Mouse (Mus musculus): ENCODE measurements at regions not wholly inside any gene's neighbourhood (a gene's known extent, or its start where the extent isn't known, plus 50 kb on each side); places are given as distances from the start of the nearest gene placed in this dataset.

GRCm38 (mm10) chr13:101532913-101533312, 235.1 kb downstream of the Pik3r1 start:
- H3K9me3 ChIP-seq (replicated peaks): no peaks in the 10 kb centered on the region
- H3K4me2 ChIP-seq: no peak overlapping the region
- ATAC-seq (ENCODE audit: low FRiP score): no peak
- peaks cover 11% of the 10 kb centered on the region for H3K4me1 ChIP-seq
- WGBS: 67% methylated on average over 4 of the region's 4 CpGs
- no peak overlapping the region for H3K27ac ChIP-seq (replicated peaks)
- H3K9ac ChIP-seq (replicated peaks): no peak overlapping the region
- no peaks in the 10 kb centered on the region for H3K36me3 ChIP-seq
- H3K27me3 ChIP-seq (replicated peaks): no peaks in the 10 kb centered on the region
- no peak overlapping the region for H3K4me3 ChIP-seq (replicated peaks)

- Histone ChIP-seq H3K27ac (replicated peaks) (no peak overlapping the region), H3K4me1 (no peaks in the 10 kb centered on the region), H3K9me3 (replicated peaks) (no peaks in the 10 kb centered on the region), H3K9ac (replicated peaks) (no peak overlapping the region), H3K4me2 (no peak overlapping the region), H3K36me3 (no peaks in the 10 kb centered on the region), H3K27me3 (replicated peaks) (no peaks in the 10 kb centered on the region), H3K4me3 (replicated peaks) (no peak overlapping the region)
- 92% methylated on average over 5 of the region's 5 CpGs for WGBS
- no peak for ATAC-seq (ENCODE audit: low FRiP score)
Measured at GRCm38 (mm10) chr13:101527691-101528090, 240.3 kb downstream of the Pik3r1 start.

GRCm38 (mm10) chr13:101524781-101525180, 243.2 kb downstream of the Pik3r1 start:
- H3K27ac ChIP-seq (replicated peaks): no peak overlapping the region
- no peak overlapping the region for H3K4me2 ChIP-seq
- no peaks in the 10 kb centered on the region for H3K36me3 ChIP-seq
- WGBS: 90% methylated on average over 3 of the region's 3 CpGs
- H3K27me3 ChIP-seq (replicated peaks): no peaks in the 10 kb centered on the region
- H3K4me3 ChIP-seq (replicated peaks): no peak overlapping the region
- no peaks in the 10 kb centered on the region for H3K9me3 ChIP-seq (replicated peaks)
- H3K9ac ChIP-seq (replicated peaks): no peak overlapping the region
- no peak for ATAC-seq (ENCODE audit: low FRiP score)
- no peaks in the 10 kb centered on the region for H3K4me1 ChIP-seq

- no peak overlapping the region for H3K4me3 ChIP-seq (replicated peaks)
- H3K4me2 ChIP-seq: no peak overlapping the region
- no peaks in the 10 kb centered on the region for H3K4me1 ChIP-seq
- no peaks in the 10 kb centered on the region for H3K27me3 ChIP-seq (replicated peaks)
- H3K9ac ChIP-seq (replicated peaks): no peak overlapping the region
- H3K36me3 ChIP-seq: no peaks in the 10 kb centered on the region
- no peaks in the 10 kb centered on the region for H3K9me3 ChIP-seq (replicated peaks)
- WGBS: 86% methylated on average over 3 of the region's 3 CpGs
- no peak overlapping the region for H3K27ac ChIP-seq (replicated peaks)
- ATAC-seq (ENCODE audit: low FRiP score): no peak
Measured at GRCm38 (mm10) chr13:101524223-101524622, 243.8 kb downstream of the Pik3r1 start.

GRCm38 (mm10) chr13:101523492-101523891, 244.5 kb downstream of the Pik3r1 start:
- no peak overlapping the region for H3K4me3 ChIP-seq (replicated peaks)
- no peaks in the 10 kb centered on the region for H3K9me3 ChIP-seq (replicated peaks)
- no peak overlapping the region for H3K4me2 ChIP-seq
- no peaks in the 10 kb centered on the region for H3K27me3 ChIP-seq (replicated peaks)
- no peaks in the 10 kb centered on the region for H3K4me1 ChIP-seq
- no peaks in the 10 kb centered on the region for H3K36me3 ChIP-seq
- WGBS: 88% methylated on average over 3 of the region's 3 CpGs
- no peak overlapping the region for H3K27ac ChIP-seq (replicated peaks)
- H3K9ac ChIP-seq (replicated peaks): no peak overlapping the region
- no peak for ATAC-seq (ENCODE audit: low FRiP score)

- WGBS: 86% methylated on average over 2 of the region's 2 CpGs
- Histone ChIP-seq H3K9ac (replicated peaks) (no peak overlapping the region), H3K36me3 (no peaks in the 10 kb centered on the region), H3K4me1 (no peaks in the 10 kb centered on the region), H3K27ac (replicated peaks) (no peak overlapping the region), H3K27me3 (replicated peaks) (no peaks in the 10 kb centered on the region), H3K9me3 (replicated peaks) (no peaks in the 10 kb centered on the region), H3K4me2 (no peak overlapping the region), H3K4me3 (replicated peaks) (no peak overlapping the region)
- no peak for ATAC-seq (ENCODE audit: low FRiP score)
Measured at GRCm38 (mm10) chr13:101522597-101522996, 245.4 kb downstream of the Pik3r1 start.

- no peaks in the 10 kb centered on the region for H3K4me1 ChIP-seq
- no peak for ATAC-seq (ENCODE audit: low FRiP score)
- H3K27ac ChIP-seq (replicated peaks): no peak overlapping the region
- no peak overlapping the region for H3K9ac ChIP-seq (replicated peaks)
- H3K9me3 ChIP-seq (replicated peaks): 0 out of 2 replicates have a peak, but pooled peaks cover 3% of the 10 kb centered on the region
- H3K27me3 ChIP-seq (replicated peaks): no peaks in the 10 kb centered on the region
- H3K4me3 ChIP-seq (replicated peaks): no peak overlapping the region
- WGBS: 84% methylated on average over 3 of the region's 3 CpGs
- no peak overlapping the region for H3K4me2 ChIP-seq
- H3K36me3 ChIP-seq: no peaks in the 10 kb centered on the region
Measured at GRCm38 (mm10) chr13:101513354-101513753, 254.7 kb downstream of the Pik3r1 start.

GRCm38 (mm10) chr13:101509946-101510345, 258.1 kb downstream of the Pik3r1 start:
- H3K27ac ChIP-seq (replicated peaks): no peak overlapping the region
- 68% methylated on average over 1 of the region's 1 CpGs for WGBS
- H3K36me3 ChIP-seq: no peaks in the 10 kb centered on the region
- H3K4me3 ChIP-seq (replicated peaks): no peak overlapping the region
- no peak for ATAC-seq (ENCODE audit: low FRiP score)
- no peaks in the 10 kb centered on the region for H3K27me3 ChIP-seq (replicated peaks)
- H3K9me3 ChIP-seq (replicated peaks): no peaks in the 10 kb centered on the region
- H3K9ac ChIP-seq (replicated peaks): no peak overlapping the region
- H3K4me1 ChIP-seq: no peaks in the 10 kb centered on the region
- H3K4me2 ChIP-seq: no peak overlapping the region

GRCm38 (mm10) chr13:101508331-101508730, 259.7 kb downstream of the Pik3r1 start:
- ATAC-seq (ENCODE audit: low FRiP score): no peak
- H3K4me1 ChIP-seq: no peaks in the 10 kb centered on the region
- no peak overlapping the region for H3K27ac ChIP-seq (replicated peaks)

GRCm38 (mm10) chr13:101506696-101507095, 261.3 kb downstream of the Pik3r1 start:
- Histone ChIP-seq H3K36me3 (no peaks in the 10 kb centered on the region), H3K4me3 (replicated peaks) (no peak overlapping the region), H3K4me1 (no peaks in the 10 kb centered on the region; the same call in 1 of the 2 replicates), H3K9ac (replicated peaks) (no peak overlapping the region), H3K9me3 (replicated peaks) (no peaks in the 10 kb centered on the region), H3K27ac (replicated peaks) (no peak overlapping the region), H3K4me2 (no peak overlapping the region), H3K27me3 (replicated peaks) (no peaks in the 10 kb centered on the region)
- no peak for ATAC-seq (ENCODE audit: low FRiP score)

More at GRCm38 (mm10) chr13:101508331-101508730, 259.7 kb downstream of the Pik3r1 start:
- Histone ChIP-seq H3K4me2 (no peak overlapping the region), H3K27me3 (replicated peaks) (no peaks in the 10 kb centered on the region), H3K36me3 (no peaks in the 10 kb centered on the region), H3K9me3 (replicated peaks) (no peaks in the 10 kb centered on the region), H3K4me3 (replicated peaks) (no peak overlapping the region), H3K9ac (replicated peaks) (no peak overlapping the region)

- Histone ChIP-seq H3K36me3 (no peaks in the 10 kb centered on the region), H3K9me3 (replicated peaks) (no peaks in the 10 kb centered on the region), H3K9ac (replicated peaks) (no peak overlapping the region), H3K4me2 (no peak overlapping the region), H3K27me3 (replicated peaks) (no peaks in the 10 kb centered on the region), H3K4me3 (replicated peaks) (no peak overlapping the region), H3K4me1 (no peaks in the 10 kb centered on the region; the same call in 1 of the 2 replicates), H3K27ac (replicated peaks) (no peak overlapping the region)
- 82% methylated on average over 1 of the region's 1 CpGs for WGBS
- no peak for ATAC-seq (ENCODE audit: low FRiP score)
Measured at GRCm38 (mm10) chr13:101505054-101505453, 263.0 kb downstream of the Pik3r1 start.

GRCm38 (mm10) chr13:101504241-101504640, 263.8 kb downstream of the Pik3r1 start:
- Histone ChIP-seq H3K27ac (replicated peaks) (no peak overlapping the region), H3K4me1 (no peaks in the 10 kb centered on the region; the same call in 1 of the 2 replicates), H3K9me3 (replicated peaks) (no peaks in the 10 kb centered on the region), H3K4me3 (replicated peaks) (no peak overlapping the region), H3K36me3 (no peaks in the 10 kb centered on the region), H3K9ac (replicated peaks) (no peak overlapping the region), H3K27me3 (replicated peaks) (no peaks in the 10 kb centered on the region), H3K4me2 (no peak overlapping the region)
- WGBS: 83% methylated on average over 5 of the region's 5 CpGs
- ATAC-seq (ENCODE audit: low FRiP score): no peak

- Histone ChIP-seq H3K4me1 (no peaks in the 10 kb centered on the region; the same call in 1 of the 2 replicates), H3K4me2 (no peak overlapping the region), H3K36me3 (no peaks in the 10 kb centered on the region), H3K4me3 (replicated peaks) (no peak overlapping the region), H3K27me3 (replicated peaks) (no peaks in the 10 kb centered on the region), H3K9ac (replicated peaks) (no peak overlapping the region), H3K27ac (replicated peaks) (peak overlapping the region; percentile 18; the same call in 1 of the 2 replicates), H3K9me3 (replicated peaks) (no peaks in the 10 kb centered on the region)
- no peak for ATAC-seq (ENCODE audit: low FRiP score)
- WGBS: 66% methylated on average over 5 of the region's 5 CpGs
Measured at GRCm38 (mm10) chr13:101501845-101502284, 266.2 kb downstream of the Pik3r1 start.

Data from neural tube, embryonic 15.5 days (tissue).